Mouse (Mus musculus) liver, embryonic 16.5 days (tissue): ENCODE results near the gene Amer3. TPM values are rescaled to one million over a fixed set of nuclear protein-coding genes. Genes with fewer than 3 reads are reported as not detected.
A peak's percentile ranks its signal among the peaks of the same experiment; 100 is the strongest.

Experiments
- ATAC-seq: fragments of 200-750 bp; cut with Nextera tagmentation; 2 replicates; pipeline ENCODE4 v1.8.0; 2017; ENCODE audit warnings: low read depth, mild to moderate bottlenecking, moderate number of reproducible peaks, moderate library complexity
- H3K27ac ChIP-seq: fragments of 300-500 bp; sonication (generic); 2 replicates; pipeline ENCODE4 v1.5.1; 2014; ENCODE audit warnings: mild to moderate bottlenecking, low read length
- H3K27me3 ChIP-seq: fragments of 300-500 bp; sonication (generic); 2 replicates; pipeline ENCODE4 v1.6.1; 2014; ENCODE audit warnings: low read depth, low read length, mixed read lengths; ENCODE audit not compliant: control insufficient read depth, insufficient read depth
- H3K36me3 ChIP-seq: fragments of 300-500 bp; sonication (generic); 2 replicates; pipeline ENCODE4 v1.6.1; 2014; ENCODE audit warnings: mild to moderate bottlenecking; ENCODE audit not compliant: control insufficient read depth, insufficient read depth
- H3K4me1 ChIP-seq: fragments of 300-500 bp; sonication (generic); 2 replicates; pipeline ENCODE4 v1.6.1; 2014; ENCODE audit warnings: low read depth, low read length, mixed read lengths; ENCODE audit not compliant: control insufficient read depth
- H3K4me2 ChIP-seq: fragments of 300-500 bp; sonication (generic); 2 replicates; pipeline ENCODE4 v1.6.1; 2014; ENCODE audit warnings: low read depth, low read length, mixed read lengths
- H3K4me3 ChIP-seq: fragments of 300-500 bp; sonication (generic); 2 replicates; pipeline ENCODE4 v1.5.1; 2014; ENCODE audit warnings: low read depth, mild to moderate bottlenecking, low read length
- H3K9ac ChIP-seq: fragments of 300-500 bp; sonication (generic); 2 replicates; pipeline ENCODE4 v1.6.1; 2014; ENCODE audit warnings: low read depth, low read length
- H3K9me3 ChIP-seq: fragments of 300-500 bp; sonication (generic); replicated peaks from 2 replicates; pipeline ENCODE4 v1.6.1; 2016; ENCODE audit warnings: low read length; ENCODE audit not compliant: control insufficient read depth
- WGBS: fragments of 180-500 bp; shearing (Covaris S2); extraction: QIAGEN DNeasy Blood & Tissue Kit; methylation state at CpG from one replicate; pipeline ENCODE4 v1.1.7; 2014; ENCODE audit not compliant: insufficient replicate concordance; 5-methylcytosine and 5-hydroxymethylcytosine counted together
- polyA plus RNA-seq: library from polyadenylated mRNA; unstranded; fragments of >200 nt; fragmentation: Nextera tagmentation; extraction: Ambion mirVana; gene quantifications from 2 replicates; pipeline ENCODE4 v1.2.1, GENCODE M21; 2015

Amer3 gene
- polyA plus RNA-seq, 1 experiment from 2014 or later: 0.01 TPM

DNA sequence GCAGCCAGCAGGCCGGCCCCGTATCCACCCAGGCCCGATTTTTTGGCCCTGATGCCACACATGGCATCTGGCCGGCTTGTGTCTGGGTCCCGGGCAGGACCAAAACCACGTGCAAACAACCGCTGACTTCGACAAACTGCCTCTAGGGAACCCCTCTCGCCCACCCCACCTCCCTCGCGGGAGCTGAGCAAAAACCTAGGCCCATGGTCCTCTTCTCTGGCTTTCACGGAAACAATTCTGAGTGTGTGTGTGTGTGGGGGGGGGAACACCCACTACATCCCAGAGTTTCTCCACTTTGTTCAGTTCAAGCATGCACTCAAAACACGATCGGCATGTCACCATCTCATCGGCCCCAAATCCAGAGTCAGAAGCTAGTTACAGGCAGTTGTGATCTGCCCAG is 18.6 kb upstream of the Amer3 start, which contains the start of gene Prss40:
Gene Prss40 (minus strand): TSS at position 101 of the 400 bp plus-strand sequence.
- no peaks in the 10 kb centered on the region for H3K4me1 ChIP-seq
- no peaks in the 10 kb centered on the region for H3K27me3 ChIP-seq
- no peak for ATAC-seq
- WGBS: 71% methylated on average over 15 of the region's 15 CpGs
- H3K36me3 ChIP-seq: no peaks in the 10 kb centered on the region
- no peak within 1 kb of the TSS for H3K9ac ChIP-seq
- no peak within 1 kb of the TSS for H3K4me2 ChIP-seq
- H3K4me3 ChIP-seq: no peak within 1 kb of the TSS
- H3K9me3 ChIP-seq: no peaks in the 10 kb centered on the region
- H3K27ac ChIP-seq: no peak within 1 kb of the TSS

DNA sequence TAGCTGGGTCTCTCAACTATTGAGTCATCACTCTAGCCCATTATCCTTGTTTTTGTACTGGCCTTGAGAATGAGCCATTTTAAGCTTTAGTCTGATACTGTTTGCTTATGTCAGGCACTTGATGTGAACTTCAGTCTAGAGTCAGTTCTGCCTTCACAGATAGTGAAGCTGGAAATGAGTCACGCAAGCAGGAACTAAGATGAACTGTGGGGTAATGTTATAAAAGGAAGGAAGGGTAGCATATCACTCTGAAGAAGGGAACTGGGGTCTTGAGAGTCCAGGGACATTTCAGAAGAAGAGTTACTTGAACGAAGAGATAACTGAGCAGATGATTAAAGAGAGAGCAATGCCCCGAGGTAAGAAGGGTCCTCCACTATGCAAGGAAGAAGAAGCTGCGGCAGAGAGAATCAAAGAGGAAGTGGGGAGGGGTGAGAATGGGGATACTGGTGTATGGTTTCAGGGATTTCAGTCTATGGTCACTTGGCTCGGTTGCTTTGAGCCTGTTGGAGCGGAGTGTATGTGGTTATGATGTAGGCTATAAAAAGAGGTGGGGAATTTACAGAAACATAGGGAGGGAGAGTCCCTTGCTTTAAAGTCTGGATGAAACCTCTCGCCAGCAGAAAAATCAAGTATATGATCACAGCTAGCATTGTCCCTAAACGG is 14.9 kb upstream of the Amer3 start:
- no peaks in the 10 kb centered on the region for H3K27me3 ChIP-seq
- no peaks in the 10 kb centered on the region for H3K36me3 ChIP-seq
- WGBS: 33% methylated on average over 8 of the region's 8 CpGs
- H3K9ac ChIP-seq: no peak overlapping the region
- no peak overlapping the region for H3K4me3 ChIP-seq
- no peaks in the 10 kb centered on the region; the same call in 1 of the 2 replicates for H3K9me3 ChIP-seq
- no peak overlapping the region for H3K27ac ChIP-seq
- no peak overlapping the region for H3K4me2 ChIP-seq
- H3K4me1 ChIP-seq: no peaks in the 10 kb centered on the region
- no peak for ATAC-seq

DNA sequence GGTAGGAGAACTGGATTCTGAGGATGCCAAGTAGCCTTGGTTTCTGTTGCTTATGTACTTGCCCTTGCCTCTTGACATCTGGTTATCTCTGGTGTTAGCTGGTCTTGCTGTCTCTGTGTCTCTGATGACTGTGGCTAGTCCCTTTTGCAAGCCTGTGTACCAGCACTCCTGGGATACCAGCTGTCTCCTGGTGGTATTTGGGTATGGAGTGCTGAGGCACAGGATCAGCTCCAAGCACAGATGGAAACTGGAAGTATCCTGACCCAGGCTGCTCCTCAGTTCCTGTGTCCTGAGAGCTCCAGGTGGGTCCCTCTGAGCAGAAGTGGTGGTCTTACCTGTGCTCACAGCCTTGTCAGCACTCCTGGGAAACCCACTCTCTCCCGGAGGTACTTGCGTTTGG is 11.3 kb upstream of the Amer3 start:
- ATAC-seq: no peak
- Histone ChIP-seq H3K27ac (no peak overlapping the region), H3K4me2 (no peak overlapping the region), H3K36me3 (no peaks in the 10 kb centered on the region), H3K9ac (no peak overlapping the region), H3K27me3 (no peaks in the 10 kb centered on the region), H3K4me1 (no peaks in the 10 kb centered on the region), H3K4me3 (no peak overlapping the region), H3K9me3 (no peaks in the 10 kb centered on the region; the same call in 1 of the 2 replicates)
- WGBS: 81% methylated on average over 2 of the region's 2 CpGs

DNA sequence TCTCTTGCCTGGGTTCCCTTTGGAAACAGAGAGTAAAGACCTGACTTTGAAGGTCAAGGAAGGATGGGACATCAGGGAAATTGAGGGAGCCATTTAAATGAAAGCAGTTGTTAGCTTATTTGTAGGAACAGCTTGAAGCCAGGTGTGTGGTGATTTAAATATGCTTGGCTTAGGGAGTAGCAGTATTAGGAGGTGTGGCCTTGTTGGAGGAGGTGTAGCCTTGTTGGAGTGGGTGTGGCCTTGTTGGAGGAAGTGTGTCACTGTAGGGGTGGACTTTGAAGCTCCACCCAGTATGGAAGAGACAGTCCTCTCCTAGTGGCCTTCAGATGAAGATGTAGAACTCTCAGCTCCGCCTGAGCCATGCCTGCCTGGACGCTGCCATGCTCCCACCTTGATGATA is 9.6 kb upstream of the Amer3 start:
- Histone ChIP-seq H3K9me3 (no peaks in the 10 kb centered on the region; the same call in 1 of the 2 replicates), H3K4me1 (no peaks in the 10 kb centered on the region), H3K27me3 (no peaks in the 10 kb centered on the region), H3K4me2 (no peak overlapping the region), H3K36me3 (no peaks in the 10 kb centered on the region), H3K4me3 (no peak overlapping the region), H3K9ac (no peak overlapping the region), H3K27ac (no peak overlapping the region)
- 70% methylated on average over 2 of the region's 2 CpGs for WGBS
- ATAC-seq: no peak

DNA sequence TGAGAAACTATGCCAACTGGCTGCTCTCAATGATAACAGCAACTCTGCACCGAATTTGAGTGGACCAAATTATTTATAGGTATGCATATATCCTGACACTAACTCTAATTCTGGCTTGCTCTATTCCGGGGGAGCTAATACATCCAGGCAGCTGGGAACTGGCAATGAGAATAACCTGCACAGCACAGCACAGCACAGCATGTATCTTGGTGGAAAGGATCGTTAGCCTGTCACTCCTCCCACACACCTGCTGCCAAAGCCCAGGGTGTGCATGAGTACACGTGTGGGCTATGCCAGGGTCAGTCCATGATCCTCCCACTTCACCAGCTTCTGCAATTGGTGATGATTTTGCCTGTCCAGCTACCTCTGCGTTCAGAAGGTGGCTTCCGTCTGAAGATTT is 8.0 kb upstream of the Amer3 start:
- WGBS: 58% methylated on average over 6 of the region's 6 CpGs
- Histone ChIP-seq H3K4me1 (no peaks in the 10 kb centered on the region), H3K27ac (no peak overlapping the region), H3K9me3 (no peaks in the 10 kb centered on the region; the same call in 1 of the 2 replicates), H3K4me2 (no peak overlapping the region), H3K9ac (no peak overlapping the region), H3K36me3 (no peaks in the 10 kb centered on the region), H3K27me3 (no peaks in the 10 kb centered on the region), H3K4me3 (no peak overlapping the region)
- ATAC-seq: no peak

DNA sequence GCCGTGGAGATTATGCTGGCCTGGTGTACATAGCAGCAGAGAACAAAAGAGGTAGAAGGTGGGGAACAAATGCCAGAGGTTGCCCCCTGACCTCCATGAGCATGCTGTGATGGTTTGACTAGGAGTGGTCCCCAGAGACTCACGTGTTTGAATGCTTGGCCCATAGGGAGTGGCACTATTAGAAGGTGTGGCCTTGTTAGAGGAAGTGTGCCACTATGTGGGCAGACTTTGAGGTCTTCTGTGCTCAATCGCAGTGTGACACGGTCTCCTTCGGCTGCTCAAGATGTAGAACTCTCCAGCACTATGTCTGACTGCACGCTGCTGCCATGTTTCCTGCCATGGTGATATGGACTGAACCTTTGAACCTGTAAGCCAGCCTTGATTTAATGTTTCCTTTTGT is 6.2 kb upstream of the Amer3 start:
- no peak for ATAC-seq
- 62% methylated on average over 6 of the region's 6 CpGs for WGBS
- Histone ChIP-seq H3K27me3 (no peaks in the 10 kb centered on the region; the same call in 1 of the 2 replicates), H3K36me3 (no peaks in the 10 kb centered on the region), H3K4me2 (no peak overlapping the region), H3K9ac (no peak overlapping the region), H3K9me3 (no peaks in the 10 kb centered on the region; the same call in 1 of the 2 replicates), H3K4me3 (no peak overlapping the region), H3K4me1 (no peaks in the 10 kb centered on the region), H3K27ac (no peak overlapping the region)

DNA sequence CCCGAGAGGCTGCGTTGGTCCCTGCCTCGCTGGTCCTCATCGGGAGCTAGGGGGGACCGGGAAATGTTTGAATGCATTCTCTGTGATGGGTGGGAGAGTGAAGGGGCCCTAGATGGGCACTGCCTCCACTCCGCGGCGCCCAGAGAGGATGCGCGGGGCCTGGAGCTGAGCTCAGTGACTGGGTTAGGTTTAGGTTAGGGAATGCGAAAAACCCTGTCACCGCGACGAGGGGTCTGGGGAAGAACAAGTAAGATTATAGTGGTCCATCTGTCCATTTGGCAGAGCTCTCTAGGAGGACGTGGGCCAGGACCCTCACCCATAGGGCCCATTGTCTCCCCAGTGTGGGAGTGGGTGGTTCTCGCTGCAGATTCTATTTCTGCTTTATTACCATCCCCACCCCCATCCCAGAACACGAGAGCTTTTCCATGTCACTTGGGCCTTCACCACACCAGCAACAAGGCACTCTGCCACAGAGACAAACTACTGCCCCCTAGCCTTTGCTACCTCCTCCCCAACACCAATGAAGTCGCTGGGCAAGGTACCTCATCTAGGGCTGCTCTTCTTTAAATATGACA is 412 bp downstream of the Amer3 start:
- no peak for ATAC-seq
- Histone ChIP-seq H3K36me3 (no peaks in the 10 kb centered on the region), H3K4me3 (no peak overlapping the region), H3K4me2 (peak overlapping the region; percentile 43), H3K9me3 (no peaks in the 10 kb centered on the region), H3K27ac (no peak overlapping the region), H3K27me3 (peaks cover 15% of the 10 kb centered on the region), H3K9ac (no peak overlapping the region), H3K4me1 (no peaks in the 10 kb centered on the region)
- WGBS: 3% methylated on average over 18 of the region's 18 CpGs

DNA sequence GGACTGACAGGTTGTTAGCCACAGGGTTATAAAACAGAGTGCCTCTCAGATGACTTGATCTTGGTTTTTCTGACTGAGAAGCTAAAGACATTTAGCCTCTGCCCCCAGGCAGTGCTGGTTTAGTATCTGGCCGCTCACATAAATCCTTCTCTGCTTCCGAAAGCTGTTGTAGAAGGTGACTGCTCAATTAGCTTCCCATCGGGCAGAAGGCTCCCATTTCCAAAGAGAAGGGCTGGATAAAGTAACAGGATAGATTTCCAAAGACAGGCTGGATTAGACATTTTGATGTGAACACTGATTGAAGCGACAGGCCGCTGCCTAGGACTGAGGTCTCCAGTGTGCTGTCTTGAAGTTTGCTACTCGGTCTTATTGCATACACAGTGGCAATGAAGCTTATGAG is 2.8 kb downstream of the Amer3 start:
- no peak overlapping the region for H3K4me2 ChIP-seq
- ATAC-seq: no peak
- H3K36me3 ChIP-seq: no peaks in the 10 kb centered on the region
- no peaks in the 10 kb centered on the region for H3K9me3 ChIP-seq
- H3K4me1 ChIP-seq: no peaks in the 10 kb centered on the region
- WGBS: 58% methylated on average over 6 of the region's 6 CpGs
- H3K27ac ChIP-seq: no peak overlapping the region
- H3K27me3 ChIP-seq: peaks cover 15% of the 10 kb centered on the region
- no peak overlapping the region for H3K4me3 ChIP-seq
- no peak overlapping the region for H3K9ac ChIP-seq

DNA sequence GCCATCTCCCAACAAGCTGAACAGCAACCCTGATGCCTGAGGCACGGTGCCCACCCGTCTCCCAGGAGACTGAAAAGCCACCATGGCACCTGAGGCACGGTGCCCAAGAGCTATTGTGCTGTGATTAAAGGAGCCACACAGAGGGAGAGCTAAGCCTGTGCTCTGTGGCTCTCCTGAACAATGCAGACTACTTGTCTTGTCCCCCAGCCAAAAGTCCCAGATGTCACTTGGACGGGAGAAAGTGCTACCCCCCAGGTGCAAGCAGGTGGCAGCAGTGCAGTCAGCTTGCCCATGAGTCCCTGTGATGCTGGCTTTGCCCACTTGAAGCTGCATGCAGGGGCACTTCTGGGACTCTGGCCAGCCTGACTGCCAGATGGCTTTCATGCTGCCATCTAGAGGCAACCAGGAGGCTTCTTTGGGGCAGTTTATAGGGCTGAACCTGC is 4.4 kb downstream of the Amer3 start:
- H3K4me1 ChIP-seq: no peaks in the 10 kb centered on the region
- H3K4me2 ChIP-seq: no peak overlapping the region
- no peak overlapping the region for H3K27ac ChIP-seq
- ATAC-seq: no peak
- H3K36me3 ChIP-seq: no peaks in the 10 kb centered on the region
- no peak overlapping the region for H3K4me3 ChIP-seq
- H3K9ac ChIP-seq: no peak overlapping the region
- H3K9me3 ChIP-seq: no peaks in the 10 kb centered on the region
- 25% methylated on average over 4 of the region's 4 CpGs for WGBS
- H3K27me3 ChIP-seq: peaks cover 9% of the 10 kb centered on the region
